Mouse (Mus musculus) cortical plate, adult 2 months (tissue): ENCODE measurements at regions not wholly inside any gene's neighbourhood (a gene's known extent, or its start where the extent isn't known, plus 50 kb on each side); places are given as distances from the start of the nearest gene placed in this dataset.

Experiments used
- H3K27ac ChIP-seq: fragments of 200-500 bp; 2 replicates; pipeline ENCODE4 v1.5.1; 2012; ENCODE audit warnings: low read length, control low read depth, inconsistent platforms; ENCODE audit not compliant: insufficient read depth
- H3K4me1 ChIP-seq: fragments of 200-500 bp; 2 replicates; pipeline ENCODE4 v1.6.1; 2011; ENCODE audit warnings: low read length; ENCODE audit not compliant: control insufficient read depth, insufficient read depth
- H3K4me3 ChIP-seq: fragments of 200-500 bp; 2 replicates; pipeline ENCODE4 v1.5.1; 2011; ENCODE audit warnings: mild to moderate bottlenecking, low read length, control low read depth; ENCODE audit not compliant: insufficient read depth
- CTCF ChIP-seq: fragments of 200-500 bp; IDR thresholded peaks from 2 replicates; pipeline ENCODE4 v1.5.1; 2011; ENCODE audit warnings: mild to moderate bottlenecking, control low read depth, low read length; ENCODE audit not compliant: insufficient read depth; ENCODE audit errors: extremely low read depth
- POLR2A ChIP-seq: fragments of 200-500 bp; IDR thresholded peaks from 2 replicates; pipeline ENCODE4 v1.6.1; 2011; ENCODE audit warnings: mild to moderate bottlenecking, low read length, control low read depth; ENCODE audit not compliant: insufficient read depth; ENCODE audit errors: extremely low read depth

- Histone ChIP-seq H3K27ac (no peak overlapping the region), H3K4me1 (no peaks in the 10 kb centered on the region), H3K4me3 (no peak overlapping the region)
- TF ChIP-seq POLR2A (no peak), CTCF (no peak)
Observed at GRCm38 (mm10) chr3:143789932-143790570, 415.0 kb downstream of the Lmo4 start.

- Histone ChIP-seq H3K27ac (no peak overlapping the region), H3K4me3 (no peak overlapping the region), H3K4me1 (no peaks in the 10 kb centered on the region)
- TF ChIP-seq POLR2A (no peak), CTCF (no peak)
Observed at GRCm38 (mm10) chr3:143786889-143787288, 418.1 kb downstream of the Lmo4 start.

- no peaks in the 10 kb centered on the region for H3K4me1 ChIP-seq
- TF ChIP-seq CTCF, result no peak
- no peak for TF ChIP-seq POLR2A
- H3K4me3 ChIP-seq, result no peak overlapping the region
- no peak overlapping the region for H3K27ac ChIP-seq
Observed at GRCm38 (mm10) chr3:143784353-143784791, 420.6 kb downstream of the Lmo4 start.

DNA sequence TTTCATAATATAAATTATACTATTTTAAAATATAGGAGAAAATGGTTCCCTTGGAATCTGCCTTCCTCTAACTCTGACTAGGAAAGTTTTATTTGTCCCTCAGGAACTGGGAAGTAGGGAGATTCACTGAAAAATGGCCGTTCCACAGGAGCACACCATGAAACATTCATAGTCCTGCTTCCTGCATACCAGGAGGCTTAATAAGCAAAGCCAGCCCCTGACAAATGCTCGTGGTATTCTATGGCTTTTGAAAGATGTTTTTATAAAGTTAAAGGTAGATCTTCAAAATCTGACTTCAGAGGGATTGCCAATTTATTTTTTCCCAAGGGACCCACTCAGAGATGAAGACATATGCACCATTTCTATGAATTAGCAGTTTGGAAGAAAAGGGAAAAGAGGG is 426.9 kb downstream of the Lmo4 start:
- H3K4me1 ChIP-seq, result no peaks in the 10 kb centered on the region
- no peak overlapping the region for H3K4me3 ChIP-seq
- no peak overlapping the region for H3K27ac ChIP-seq
- TF ChIP-seq POLR2A, result no peak
- no peak for TF ChIP-seq CTCF

GRCm38 (mm10) chr3:143759337-143759736 is 445.7 kb downstream of the Lmo4 start:
- TF ChIP-seq POLR2A, result no peak
- TF ChIP-seq CTCF, result no peak
- no peak overlapping the region for H3K27ac ChIP-seq
- no peak overlapping the region for H3K4me3 ChIP-seq
- no peaks in the 10 kb centered on the region for H3K4me1 ChIP-seq

DNA sequence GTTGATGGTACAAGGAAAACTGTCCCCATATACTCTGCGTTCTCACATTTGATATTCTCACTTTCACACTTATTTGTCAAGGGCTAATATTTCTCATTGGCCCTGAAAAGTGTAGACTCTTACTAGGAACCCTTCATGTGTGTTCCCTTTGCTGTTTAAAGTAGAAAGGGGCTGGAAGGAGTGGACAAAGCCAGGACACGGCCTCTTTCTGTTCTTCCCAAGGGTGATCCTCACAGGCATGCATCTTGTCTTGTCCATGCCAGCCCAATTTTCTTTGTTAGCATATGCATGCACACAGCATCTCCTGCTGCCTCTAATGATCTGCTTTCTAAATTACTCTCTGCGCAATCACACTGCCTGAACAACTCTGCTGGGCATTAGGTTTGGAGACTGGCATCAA is 451.8 kb downstream of the Lmo4 start:
- TF ChIP-seq CTCF (no peak), POLR2A (no peak)
- Histone ChIP-seq H3K27ac (no peak overlapping the region), H3K4me1 (no peaks in the 10 kb centered on the region), H3K4me3 (no peak overlapping the region)

- H3K4me3 ChIP-seq, result no peak overlapping the region
- H3K27ac ChIP-seq, result no peak overlapping the region
- H3K4me1 ChIP-seq, result no peaks in the 10 kb centered on the region
- no peak for TF ChIP-seq POLR2A
- TF ChIP-seq CTCF, result 0 out of 2 replicates have a peak, but pooled peaks have one; percentile 11
Observed at GRCm38 (mm10) chr3:143752660-143753059, 452.4 kb downstream of the Lmo4 start.

DNA sequence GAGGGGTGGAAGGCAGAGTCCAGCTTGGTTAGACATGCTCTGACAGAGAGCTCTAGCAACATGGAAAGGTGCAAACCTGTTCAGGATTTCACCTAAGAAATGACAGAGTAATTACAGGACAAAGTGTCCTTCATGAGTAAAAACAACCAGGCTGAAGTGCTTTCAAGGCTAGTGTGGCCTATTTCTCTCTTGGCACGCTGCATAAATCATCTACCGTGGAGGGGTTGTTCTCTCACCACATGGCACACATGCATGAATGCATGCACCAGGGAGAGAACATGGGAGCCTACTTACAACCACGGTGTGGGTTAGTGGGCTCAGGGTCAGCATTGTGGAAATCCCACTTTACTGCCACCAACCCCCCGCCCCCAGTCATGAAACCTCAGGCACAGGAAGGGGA is 454.9 kb downstream of the Lmo4 start:
- Histone ChIP-seq H3K4me3 (no peak overlapping the region), H3K27ac (no peak overlapping the region), H3K4me1 (no peaks in the 10 kb centered on the region)
- TF ChIP-seq POLR2A (no peak), CTCF (no peak)

DNA sequence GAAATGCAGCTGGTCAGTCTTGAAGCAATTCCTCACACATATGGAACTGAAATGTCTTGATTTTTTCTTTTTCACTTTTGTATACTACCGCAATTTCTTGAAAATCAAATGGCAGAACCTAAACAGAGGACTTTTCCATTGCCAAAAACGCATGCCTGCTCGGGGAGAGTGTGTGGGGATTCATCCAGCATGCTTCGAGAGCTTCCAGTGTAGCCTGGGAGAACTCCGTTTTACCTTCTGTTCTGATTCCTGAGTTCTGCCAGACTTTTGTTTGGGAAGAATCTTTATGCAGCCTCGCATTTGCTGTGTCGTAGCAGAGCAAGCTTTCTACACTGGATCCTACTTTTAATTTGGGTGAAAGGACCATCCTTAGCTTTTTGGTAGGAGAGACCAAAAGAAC is 461.4 kb downstream of the Lmo4 start:
- Histone ChIP-seq H3K4me1 (no peaks in the 10 kb centered on the region; the same call in 1 of the 2 replicates), H3K4me3 (no peak overlapping the region), H3K27ac (no peak overlapping the region)
- TF ChIP-seq POLR2A (no peak), CTCF (no peak)

DNA sequence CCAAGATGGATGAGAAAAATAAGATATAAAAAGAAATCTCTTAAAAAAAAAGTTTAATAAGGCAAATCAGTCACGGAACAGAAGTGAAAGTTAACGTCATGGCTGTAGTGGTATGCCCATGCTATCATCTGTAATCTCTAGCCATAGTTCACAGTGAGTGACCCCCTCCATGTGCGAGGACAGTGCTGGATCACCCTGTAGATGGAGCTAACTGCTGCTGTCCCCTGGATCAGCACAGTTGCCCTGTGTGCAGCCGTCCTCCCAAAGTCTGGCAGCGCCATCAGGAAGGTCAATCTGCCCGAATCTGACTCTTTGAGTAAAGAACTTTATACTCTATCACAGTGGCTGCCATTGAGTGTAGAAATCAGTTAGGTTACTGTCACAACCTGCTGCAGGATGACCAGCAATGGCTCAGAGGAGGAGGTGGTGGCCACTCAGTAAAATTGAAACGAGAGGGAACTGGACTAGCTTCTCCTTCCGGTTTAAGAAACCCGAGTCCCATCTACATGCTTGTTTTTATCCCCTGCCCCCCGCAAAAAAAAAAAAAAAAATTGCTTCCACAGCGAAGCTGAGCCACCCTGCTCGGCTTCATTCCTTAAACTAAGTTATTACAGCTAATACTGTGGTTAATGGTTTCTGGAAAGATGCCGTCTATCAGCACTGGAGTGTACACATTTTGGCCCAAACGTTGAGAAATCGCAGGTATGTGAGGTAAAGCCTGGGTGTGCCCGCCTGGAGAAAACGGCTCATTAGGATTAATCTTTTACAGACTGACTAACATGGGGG is 462.0 kb downstream of the Lmo4 start:
- Histone ChIP-seq H3K27ac (no peak overlapping the region), H3K4me1 (no peaks in the 10 kb centered on the region; the same call in 1 of the 2 replicates), H3K4me3 (no peak overlapping the region)
- TF ChIP-seq POLR2A, result no peak
- TF ChIP-seq CTCF, result no peak
